Mouse (Mus musculus) small intestine, adult 2 months (tissue): Measurements from ENCODE around the gene Glis1.

Experiments used
- CTCF ChIP-seq: fragments of 200-500 bp; IDR thresholded peaks from 2 replicates; pipeline ENCODE4 v1.5.1; 2012; ENCODE audit warnings: low read depth, mild to moderate bottlenecking, control low read depth, inconsistent platforms, low read length, moderate library complexity, mixed read lengths; ENCODE audit not compliant: insufficient replicate concordance, insufficient read length; ENCODE audit errors: extremely low read depth
- POLR2A ChIP-seq: fragments of 200-500 bp; IDR thresholded peaks from 2 replicates; pipeline ENCODE4 v1.6.1; 2012; ENCODE audit warnings: low read depth, mild to moderate bottlenecking, control low read depth, inconsistent platforms, low read length, moderate library complexity

DNA sequence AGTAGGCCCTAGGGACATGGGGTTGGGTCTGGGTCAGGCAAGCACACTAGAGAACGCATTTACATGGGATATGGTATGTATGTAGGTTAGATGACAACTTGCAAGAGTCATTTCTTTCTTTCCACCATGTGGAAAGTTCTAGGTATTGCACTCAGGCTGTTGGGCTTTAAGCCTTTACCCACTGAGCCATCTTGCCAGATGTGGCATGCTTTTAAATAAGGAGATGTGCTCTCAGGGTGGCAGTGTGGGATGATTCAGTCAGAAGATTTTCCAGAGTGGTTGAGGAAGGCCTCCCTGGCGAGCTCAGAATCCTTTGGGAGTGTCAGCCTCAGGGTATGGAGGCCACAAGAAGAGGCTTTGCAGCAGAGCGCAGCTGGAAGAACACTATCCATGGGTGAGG is 104.2 kb downstream of the Glis1 start:
- TF ChIP-seq CTCF: no peak
- TF ChIP-seq POLR2A: no peak
